Mouse (Mus musculus) hindbrain, embryonic 16.5 days (tissue): ENCODE results near the gene Olfr473. TPM values are rescaled to one million over a fixed set of nuclear protein-coding genes. Genes with fewer than 3 reads are reported as not detected.
"Not testable (repeated sequence)": the region's sequence is repeated elsewhere in the genome, so short reads cannot be mapped to it uniquely, and the experiment has no call there.

Experiments
- ATAC-seq: fragments of 200-750 bp; cut with Nextera tagmentation; 2 replicates; pipeline ENCODE4 v1.8.0; 2017; ENCODE audit warnings: moderate TSS enrichment, moderate library complexity
- H3K27ac ChIP-seq: fragments of 300-500 bp; sonication (generic); 2 replicates; pipeline ENCODE4 v1.5.1; 2014; ENCODE audit warnings: low read depth, mild to moderate bottlenecking, control low read depth, low read length, moderate library complexity
- H3K27me3 ChIP-seq: fragments of 300-500 bp; sonication (generic); replicated peaks from 2 replicates; pipeline ENCODE4 v1.6.1; 2014; ENCODE audit warnings: low read length; ENCODE audit not compliant: control insufficient read depth, insufficient read depth
- H3K36me3 ChIP-seq: fragments of 300-500 bp; sonication (generic); 2 replicates; pipeline ENCODE4 v1.6.1; 2014; ENCODE audit warnings: mild to moderate bottlenecking, low read length, moderate library complexity, mixed read lengths; ENCODE audit not compliant: control insufficient read depth, insufficient read depth
- H3K4me1 ChIP-seq: fragments of 300-500 bp; sonication (generic); 2 replicates; pipeline ENCODE4 v1.6.1; 2014; ENCODE audit warnings: low read depth, low read length; ENCODE audit not compliant: control insufficient read depth, insufficient read depth
- H3K4me2 ChIP-seq: fragments of 300-500 bp; sonication (generic); 2 replicates; pipeline ENCODE4 v1.6.1; 2014; ENCODE audit warnings: mild to moderate bottlenecking, low read length, control low read depth, moderate library complexity
- H3K4me3 ChIP-seq: fragments of 300-500 bp; sonication (generic); 2 replicates; pipeline ENCODE4 v1.5.1; 2014; ENCODE audit warnings: mild to moderate bottlenecking, low read length, control low read depth, moderate library complexity
- H3K9ac ChIP-seq: fragments of 300-500 bp; sonication (generic); 2 replicates; pipeline ENCODE4 v1.6.1; 2014; ENCODE audit warnings: low read depth, mild to moderate bottlenecking, control low read depth, low read length, moderate library complexity
- H3K9me3 ChIP-seq: fragments of 300-500 bp; sonication (generic); 2 replicates; pipeline ENCODE4 v1.6.1; 2014; ENCODE audit warnings: mild to moderate bottlenecking, low read length, moderate library complexity; ENCODE audit not compliant: control insufficient read depth
- WGBS: fragments of 180-500 bp; shearing (Covaris S2); extraction: QIAGEN DNeasy Blood & Tissue Kit; methylation state at CpG from one replicate; pipeline ENCODE4 v1.1.7; 2014; 5-methylcytosine and 5-hydroxymethylcytosine counted together
- polyA plus RNA-seq: library from polyadenylated mRNA; unstranded; fragments of >200 nt; fragmentation: Nextera tagmentation; extraction: Ambion mirVana; gene quantifications from 2 replicates; pipeline ENCODE4 v1.2.1, GENCODE M21; 2015

Olfr473 gene
- not detected in 2 replicates for polyA plus RNA-seq

DNA sequence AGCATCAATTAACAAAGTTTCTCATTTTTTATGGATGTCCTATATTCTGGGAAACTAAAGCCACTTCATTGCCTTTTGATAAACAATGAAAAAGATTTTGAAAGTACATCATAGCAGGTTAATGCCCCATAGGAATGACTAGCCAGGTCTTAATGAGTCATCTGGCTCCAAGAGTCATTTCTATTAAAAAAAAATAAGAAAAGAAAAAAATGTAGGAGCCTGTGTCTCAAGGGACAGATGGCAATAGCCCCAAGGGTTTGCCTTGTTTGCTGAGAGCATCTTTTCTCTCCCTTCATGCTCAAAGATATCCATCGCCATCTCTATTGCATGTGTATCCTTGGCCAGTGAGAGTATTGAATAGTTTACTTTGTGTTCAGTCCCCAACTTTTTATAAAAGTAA, at the start of gene Olfr473:
Olfr473 (plus strand) TSS at position 301 of the 400 bp plus-strand sequence.
- Histone ChIP-seq H3K9ac (no peak within 1 kb of the TSS), H3K4me1 (no peaks in the 10 kb centered on the region), H3K4me2 (no peak within 1 kb of the TSS), H3K27me3 (no peaks in the 10 kb centered on the region), H3K4me3 (no peak within 1 kb of the TSS), H3K27ac (no peak within 1 kb of the TSS), H3K9me3 (no peaks in the 10 kb centered on the region), H3K36me3 (no peaks in the 10 kb centered on the region)
- WGBS, result 97% methylated on average over 1 of the region's 1 CpGs
- ATAC-seq, result no peak

- no peaks in the 10 kb centered on the region for H3K36me3 ChIP-seq
- H3K27me3 ChIP-seq, result no peaks in the 10 kb centered on the region
- no peaks in the 10 kb centered on the region for H3K4me1 ChIP-seq
- no peaks in the 10 kb centered on the region for H3K9me3 ChIP-seq
- no peak within 1 kb of the TSS for H3K4me3 ChIP-seq
- H3K9ac ChIP-seq, result no peak within 1 kb of the TSS
- ATAC-seq, result no peak
- no peak within 1 kb of the TSS for H3K27ac ChIP-seq
- H3K4me2 ChIP-seq, result no peak within 1 kb of the TSS
Measured at GRCm38 (mm10) chr7:107897602-107898001, 32.6 kb upstream of the Olfr473 start, which contains the start of gene Olfr472. Olfr472 (plus strand) TSS chr7:107897902.

- H3K27me3 ChIP-seq, H3K4me2 ChIP-seq, H3K9ac ChIP-seq, ATAC-seq, H3K4me3 ChIP-seq, H3K36me3 ChIP-seq, H3K9me3 ChIP-seq, H3K4me1 ChIP-seq, H3K27ac ChIP-seq: not testable (repeated sequence)
- 96% methylated on average over 12 of the region's 12 CpGs for WGBS
Measured at GRCm38 (mm10) chr7:107952539-107952938, 22.3 kb downstream of the Olfr473 start.

- H3K4me1 ChIP-seq, result no peaks in the 10 kb centered on the region
- no peaks in the 10 kb centered on the region for H3K27me3 ChIP-seq
- H3K27ac ChIP-seq, result no peak within 1 kb of the TSS
- no peaks in the 10 kb centered on the region for H3K36me3 ChIP-seq
- no peak within 1 kb of the TSS for H3K9ac ChIP-seq
- H3K4me3 ChIP-seq, result no peak within 1 kb of the TSS
- 79% methylated on average over 1 of the region's 1 CpGs for WGBS
- H3K4me2 ChIP-seq, result no peak within 1 kb of the TSS
- no peak for ATAC-seq
- H3K9me3 ChIP-seq, result no peaks in the 10 kb centered on the region
Measured at GRCm38 (mm10) chr7:107954343-107954742, 24.1 kb downstream of the Olfr473 start, which contains the start of gene Olfr474. Olfr474 (plus strand) TSS chr7:107954643.

DNA sequence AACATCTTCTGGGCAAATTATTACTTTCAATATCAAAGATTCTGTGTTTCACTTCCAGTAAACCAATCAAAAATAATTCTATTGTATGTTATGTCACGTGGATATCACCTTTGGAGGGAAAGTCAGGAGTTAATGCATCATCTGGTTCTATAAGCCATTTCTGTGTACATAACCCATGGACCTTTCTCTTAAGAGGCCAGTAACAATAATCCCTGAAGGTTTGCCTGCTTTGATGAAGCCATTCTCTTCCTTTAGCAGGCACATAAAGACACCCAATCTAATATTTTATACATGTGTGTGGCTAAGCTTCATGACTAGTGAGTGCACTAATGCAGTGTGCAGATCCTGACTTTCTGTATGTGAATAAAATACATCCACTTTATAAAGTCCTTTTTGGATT, 34.3 kb downstream of the Olfr473 start, which contains the start of gene Olfr476:
Olfr476 (plus strand) TSS at position 301 of the 400 bp plus-strand sequence.
- H3K4me1 ChIP-seq, result no peaks in the 10 kb centered on the region
- ATAC-seq, result no peak
- no peak within 1 kb of the TSS for H3K9ac ChIP-seq
- WGBS, result 56% methylated on average over 1 of the region's 1 CpGs
- no peaks in the 10 kb centered on the region for H3K36me3 ChIP-seq
- H3K27ac ChIP-seq, result no peak within 1 kb of the TSS
- H3K4me2 ChIP-seq, result no peak within 1 kb of the TSS
- no peaks in the 10 kb centered on the region for H3K9me3 ChIP-seq
- no peaks in the 10 kb centered on the region for H3K27me3 ChIP-seq
- no peak within 1 kb of the TSS for H3K4me3 ChIP-seq

Other genes starting within 250 kb of the Olfr473 start
- gene Cyb5r2, start 172.4 kb upstream of the Olfr473 start, polyA plus RNA-seq, result 0.35 and 0.44 TPM in 2 replicates
- gene Ovch2, start 129.2 kb upstream of the Olfr473 start, polyA plus RNA-seq, result not detected in 2 replicates
- not detected in 2 replicates for gene Olfr467, start 118.2 kb upstream of the Olfr473 start, polyA plus RNA-seq
- not detected in 2 replicates for gene Olfr469, start 104.9 kb upstream of the Olfr473 start, polyA plus RNA-seq
- gene Olfr470, start 83.0 kb upstream of the Olfr473 start, polyA plus RNA-seq, result not detected in 2 replicates
- not detected in 2 replicates for gene Olfr472, start 32.5 kb upstream of the Olfr473 start, polyA plus RNA-seq
- not detected in 2 replicates for gene Olfr474, start 24.2 kb downstream of the Olfr473 start, polyA plus RNA-seq
- gene Olfr476, start 34.4 kb downstream of the Olfr473 start, polyA plus RNA-seq, result not detected in 2 replicates
- gene Olfr477, start 56.2 kb downstream of the Olfr473 start, polyA plus RNA-seq, result not detected in 2 replicates
- gene Olfr478, start 103.5 kb downstream of the Olfr473 start, polyA plus RNA-seq, result not detected in 2 replicates
- not detected in 2 replicates for gene Olfr479, start 120.2 kb downstream of the Olfr473 start, polyA plus RNA-seq
- gene Olfr480, start 136.9 kb downstream of the Olfr473 start, polyA plus RNA-seq, result not detected in 2 replicates
- gene Olfr481, start 149.4 kb downstream of the Olfr473 start, polyA plus RNA-seq, result not detected in 2 replicates
- 0.11 and 0.26 TPM in 2 replicates for gene Olfr482, start 167.1 kb downstream of the Olfr473 start, polyA plus RNA-seq
- gene Olfr483, start 170.4 kb downstream of the Olfr473 start, polyA plus RNA-seq, result not detected in 2 replicates
- not detected in 2 replicates for gene Olfr484, start 197.0 kb downstream of the Olfr473 start, polyA plus RNA-seq
- not detected in 2 replicates for gene Olfr485, start 229.4 kb downstream of the Olfr473 start, polyA plus RNA-seq
- gene Olfr486, start 242.3 kb downstream of the Olfr473 start, polyA plus RNA-seq, result not detected in 2 replicates